Mouse (Mus musculus): ENCODE measurements at regions not wholly inside any gene's neighbourhood (a gene's known extent, or its start where the extent isn't known, plus 50 kb on each side); places are given as distances from the start of the nearest gene placed in this dataset.

DNA sequence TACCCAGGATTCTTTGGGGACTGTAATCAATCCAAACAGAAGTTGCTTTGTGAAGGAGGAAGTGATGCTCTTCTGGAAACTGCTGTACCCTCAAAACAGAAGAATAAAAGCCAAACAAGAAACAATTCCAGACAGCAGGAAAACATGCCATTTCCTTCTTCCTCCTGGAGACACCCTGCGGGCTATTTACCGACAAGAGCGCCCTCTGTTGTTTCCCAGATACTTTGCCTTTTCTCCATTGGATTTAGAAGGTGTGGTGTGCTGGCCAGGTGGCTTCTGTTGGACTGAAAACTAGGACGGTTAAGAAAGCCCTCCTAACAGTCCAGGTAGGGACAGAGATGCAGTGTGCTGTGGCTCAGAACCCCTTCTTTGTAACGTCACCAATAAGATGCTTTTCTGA lies 119.9 kb upstream of the Msx2 start:
- H3K36me3 ChIP-seq (ENCODE audit: control insufficient read depth, insufficient read depth, low read length): no peaks in the 10 kb centered on the region
- no peak overlapping the region for H3K9ac ChIP-seq (ENCODE audit: low read depth, low read length)
- H3K27ac ChIP-seq (ENCODE audit: low read depth, low read length): no peak overlapping the region
- H3K4me2 ChIP-seq (replicated peaks; ENCODE audit: low read depth, low read length): no peak overlapping the region
- DNase-seq (ENCODE audit: low spot score) (peak; percentile 53), ATAC-seq (ENCODE audit: low FRiP score) (no peak)
- no peak overlapping the region for H3K4me3 ChIP-seq (ENCODE audit: low read depth, low read length)
- H3K27me3 ChIP-seq (ENCODE audit: control insufficient read depth, insufficient read depth, low read length): no peaks in the 10 kb centered on the region
- no peaks in the 10 kb centered on the region for H3K4me1 ChIP-seq (replicated peaks; ENCODE audit: control insufficient read depth, insufficient read depth, low read length)
- 12% methylated on average over 5 of the region's 5 CpGs for WGBS
- no peaks in the 10 kb centered on the region for H3K9me3 ChIP-seq (ENCODE audit: control insufficient read depth, low read length)

DNA sequence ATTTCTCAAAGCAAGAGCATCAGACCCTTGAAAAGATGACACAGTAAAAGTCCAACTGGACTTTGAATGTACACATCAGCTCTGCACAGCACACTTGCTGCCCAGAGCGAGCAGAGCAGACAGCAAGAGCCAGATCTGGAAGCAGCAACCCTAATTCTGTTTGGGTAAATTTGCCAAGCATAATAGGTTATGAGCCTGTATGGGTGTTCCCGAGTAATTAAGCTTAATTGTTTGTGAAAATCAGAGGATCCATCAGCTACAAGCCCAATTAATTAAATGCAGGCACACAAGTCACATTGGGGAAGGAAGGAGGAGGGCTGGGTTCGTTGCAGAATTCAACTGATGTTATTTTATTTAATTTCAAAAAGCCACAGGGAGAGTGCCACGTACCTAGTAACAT lies 113.9 kb upstream of the Msx2 start:
- H3K4me2 ChIP-seq (replicated peaks; ENCODE audit: low read depth, low read length): no peak overlapping the region
- no peak overlapping the region for H3K9ac ChIP-seq (ENCODE audit: low read depth, low read length)
- no peaks in the 10 kb centered on the region for H3K9me3 ChIP-seq (ENCODE audit: control insufficient read depth, low read length)
- ATAC-seq (ENCODE audit: low FRiP score): no peak
- H3K27ac ChIP-seq (ENCODE audit: low read depth, low read length): no peak overlapping the region
- DNase-seq (ENCODE audit: low spot score): no peak
- no peaks in the 10 kb centered on the region for H3K36me3 ChIP-seq (ENCODE audit: control insufficient read depth, insufficient read depth, low read length)
- no peaks in the 10 kb centered on the region for H3K27me3 ChIP-seq (ENCODE audit: control insufficient read depth, insufficient read depth, low read length)
- H3K4me3 ChIP-seq (ENCODE audit: low read depth, low read length): no peak overlapping the region
- no peaks in the 10 kb centered on the region for H3K4me1 ChIP-seq (replicated peaks; ENCODE audit: control insufficient read depth, insufficient read depth, low read length)
- WGBS: 80% methylated on average over 4 of the region's 4 CpGs

DNA sequence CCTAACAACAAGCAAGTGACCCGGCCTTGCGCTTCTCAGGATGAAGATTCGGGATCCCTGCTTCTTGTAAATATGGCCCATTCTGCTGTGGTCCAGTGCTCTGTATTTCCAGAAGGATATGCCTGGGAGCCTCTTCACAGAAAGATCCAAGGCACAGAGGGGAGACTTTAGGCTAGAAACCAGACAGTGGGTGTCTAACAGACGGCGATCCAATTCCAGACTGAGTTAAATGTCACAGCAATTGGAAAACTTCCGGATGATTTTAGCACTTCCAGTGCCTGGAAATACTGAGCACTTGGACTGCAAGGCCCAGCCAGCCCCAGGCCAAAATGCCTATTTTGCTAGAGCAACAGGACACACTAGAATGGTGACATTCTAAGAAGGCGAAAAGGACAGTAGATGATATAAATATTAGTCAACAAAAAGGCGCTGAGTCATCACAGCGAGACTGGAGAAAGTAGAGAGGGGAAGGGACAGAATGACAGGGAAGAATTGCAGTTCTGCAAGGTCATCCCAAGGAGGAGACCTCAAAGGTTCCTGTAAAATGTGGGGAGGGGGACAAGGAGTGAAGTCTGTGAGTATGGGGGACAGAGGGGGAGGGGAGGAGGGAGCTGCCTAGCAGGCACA lies 111.7 kb upstream of the Msx2 start:
- ATAC-seq (ENCODE audit: low FRiP score): no peak
- H3K27ac ChIP-seq (ENCODE audit: low read depth, low read length): no peak overlapping the region
- H3K36me3 ChIP-seq (ENCODE audit: control insufficient read depth, insufficient read depth, low read length): no peaks in the 10 kb centered on the region
- H3K27me3 ChIP-seq (ENCODE audit: control insufficient read depth, insufficient read depth, low read length): no peaks in the 10 kb centered on the region
- no peaks in the 10 kb centered on the region for H3K4me1 ChIP-seq (replicated peaks; ENCODE audit: control insufficient read depth, insufficient read depth, low read length)
- no peak overlapping the region for H3K9ac ChIP-seq (ENCODE audit: low read depth, low read length)
- 82% methylated on average over 9 of the region's 9 CpGs for WGBS
- no peak for DNase-seq (ENCODE audit: low spot score)
- no peaks in the 10 kb centered on the region for H3K9me3 ChIP-seq (ENCODE audit: control insufficient read depth, low read length)
- H3K4me2 ChIP-seq (replicated peaks; ENCODE audit: low read depth, low read length): no peak overlapping the region
- H3K4me3 ChIP-seq (ENCODE audit: low read depth, low read length): no peak overlapping the region

DNA sequence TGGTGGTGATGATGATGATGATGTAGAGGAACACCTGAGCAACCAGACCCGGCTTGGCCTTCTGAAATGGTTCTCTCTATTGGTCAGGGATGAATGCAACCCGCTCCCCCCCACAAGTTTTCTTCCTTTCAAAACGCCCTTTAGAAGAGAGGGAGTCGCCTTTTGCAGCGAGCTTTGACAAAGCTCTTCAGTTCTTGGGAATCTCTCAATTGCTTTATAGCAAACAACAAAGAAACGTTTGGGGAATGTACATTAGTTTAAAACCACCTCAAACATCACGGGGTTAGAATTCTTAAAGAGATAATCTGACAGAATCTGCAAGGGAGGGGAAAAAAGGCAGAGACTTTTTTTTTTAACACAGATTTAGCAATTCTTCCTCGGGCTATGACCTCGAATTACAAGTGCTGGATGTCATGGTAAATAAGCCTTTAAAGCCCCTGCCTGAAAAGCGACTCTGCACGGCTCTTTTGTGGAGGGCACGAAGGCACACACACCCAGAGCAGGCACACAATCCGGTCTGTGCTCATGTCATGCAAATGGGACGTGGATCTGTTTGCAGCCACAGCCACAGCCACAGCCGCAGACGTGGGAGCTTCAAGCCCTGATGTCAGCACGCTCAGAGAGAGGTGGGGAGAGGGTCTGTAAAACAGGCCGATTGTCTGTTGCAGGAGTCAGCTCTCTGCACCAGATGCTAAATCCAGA lies 81.2 kb upstream of the Msx2 start:
- no peak overlapping the region for H3K9ac ChIP-seq (ENCODE audit: low read depth, low read length)
- H3K4me1 ChIP-seq (replicated peaks; ENCODE audit: control insufficient read depth, insufficient read depth, low read length): no peaks in the 10 kb centered on the region; the same call in 1 of the 2 replicates
- no peak overlapping the region for H3K4me3 ChIP-seq (ENCODE audit: low read depth, low read length)
- DNase-seq (ENCODE audit: low spot score) (peak; percentile 64), ATAC-seq (ENCODE audit: low FRiP score) (peak; percentile 88)
- H3K9me3 ChIP-seq (ENCODE audit: control insufficient read depth, low read length): no peaks in the 10 kb centered on the region
- H3K36me3 ChIP-seq (ENCODE audit: control insufficient read depth, insufficient read depth, low read length): no peaks in the 10 kb centered on the region
- peak overlapping the region; percentile 51 for H3K27ac ChIP-seq (ENCODE audit: low read depth, low read length)
- 21% methylated on average over 18 of the region's 18 CpGs for whole genome bisulfite sequencing
- no peaks in the 10 kb centered on the region for H3K27me3 ChIP-seq (ENCODE audit: control insufficient read depth, insufficient read depth, low read length)
- H3K4me2 ChIP-seq (replicated peaks; ENCODE audit: low read depth, low read length): no peak overlapping the region

DNA sequence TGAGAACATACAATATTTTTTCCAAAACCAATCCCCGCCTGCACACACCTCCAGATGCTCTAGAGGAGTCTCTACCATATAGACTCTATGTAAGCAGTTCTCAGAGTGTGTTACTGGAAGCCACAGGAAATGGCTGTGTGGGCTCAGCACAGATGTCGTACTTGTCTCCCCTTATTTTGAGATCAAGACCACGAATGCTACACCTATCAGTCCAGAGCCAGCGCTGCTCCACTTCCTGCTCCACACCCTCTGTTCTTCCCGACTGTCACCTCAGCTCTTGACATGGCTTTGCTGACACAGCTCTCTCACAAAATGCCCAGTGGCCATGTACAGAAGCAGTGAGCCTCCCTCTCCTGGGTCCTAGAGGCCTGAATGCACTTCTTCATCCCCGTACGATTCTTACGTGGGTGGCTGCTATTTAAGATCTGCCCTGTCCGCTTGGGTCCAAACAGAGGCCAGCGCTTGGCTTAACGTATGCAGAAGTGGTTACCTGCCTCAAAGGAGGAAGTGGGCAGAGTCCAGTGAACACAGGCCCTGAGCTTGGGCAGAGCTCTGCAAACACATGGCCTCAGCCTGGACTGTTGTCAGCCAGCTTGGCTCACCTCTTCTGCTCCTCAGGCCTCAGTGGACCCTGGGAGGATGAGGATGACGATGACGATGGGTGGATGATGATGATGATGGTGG lies 80.5 kb upstream of the Msx2 start:
- Histone ChIP-seq H3K27me3 (ENCODE audit: control insufficient read depth, insufficient read depth, low read length) (no peaks in the 10 kb centered on the region), H3K9me3 (ENCODE audit: control insufficient read depth, low read length) (no peaks in the 10 kb centered on the region), H3K4me1 (replicated peaks; ENCODE audit: control insufficient read depth, insufficient read depth, low read length) (no peaks in the 10 kb centered on the region; the same call in 1 of the 2 replicates), H3K36me3 (ENCODE audit: control insufficient read depth, insufficient read depth, low read length) (no peaks in the 10 kb centered on the region), H3K4me3 (ENCODE audit: low read depth, low read length) (no peak overlapping the region), H3K9ac (ENCODE audit: low read depth, low read length) (no peak overlapping the region), H3K4me2 (replicated peaks; ENCODE audit: low read depth, low read length) (no peak overlapping the region), H3K27ac (ENCODE audit: low read depth, low read length) (no peak overlapping the region)
- ATAC-seq (ENCODE audit: low FRiP score) (no peak), DNase-seq (ENCODE audit: low spot score) (peak; percentile 16)
- WGBS: 75% methylated on average over 13 of the region's 13 CpGs

DNA sequence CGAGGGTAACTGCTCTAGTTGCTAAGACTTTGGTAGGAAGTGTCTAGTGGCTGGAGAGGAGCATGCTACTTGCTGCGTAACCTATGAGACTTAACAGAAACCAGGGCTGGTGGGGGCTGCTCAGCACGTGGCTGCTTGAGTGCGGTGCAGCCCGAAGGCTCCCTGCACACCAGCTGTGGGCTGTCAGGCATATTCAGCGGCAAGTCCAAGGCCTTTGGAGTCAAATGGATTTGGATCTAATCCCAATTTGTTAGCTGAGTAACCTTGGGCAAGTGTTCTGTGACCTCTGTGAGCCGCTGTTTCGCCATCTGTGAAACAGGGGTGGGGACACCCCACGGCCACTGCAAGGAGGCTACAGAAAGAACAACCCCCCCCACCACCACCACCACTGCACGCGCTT lies 75.5 kb upstream of the Msx2 start:
- no peak for ATAC-seq (ENCODE audit: low FRiP score)

DNA sequence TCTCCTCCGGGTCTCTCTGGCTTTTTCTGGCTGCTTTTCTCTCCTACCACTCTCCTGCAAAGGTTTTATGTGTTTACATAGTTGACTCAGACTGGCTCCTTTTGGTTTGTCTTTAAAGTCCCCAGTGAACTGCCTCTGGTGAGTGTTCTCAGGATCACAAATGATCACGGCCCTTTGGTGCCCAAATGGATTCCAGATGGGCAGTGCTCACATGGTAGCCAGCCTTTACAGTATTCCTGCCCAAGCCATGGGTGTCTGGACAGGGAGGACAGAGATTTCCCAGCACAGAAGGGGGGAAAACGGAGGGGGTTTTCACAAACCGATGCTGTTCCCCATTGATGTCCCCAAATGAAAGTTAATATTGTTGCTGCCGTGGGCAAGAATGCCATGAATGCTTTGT lies 70.4 kb upstream of the Msx2 start:
- no peak overlapping the region for H3K4me3 ChIP-seq (ENCODE audit: low read depth, low read length)
- no peaks in the 10 kb centered on the region for H3K9me3 ChIP-seq (ENCODE audit: control insufficient read depth, low read length)
- no peaks in the 10 kb centered on the region for H3K4me1 ChIP-seq (replicated peaks; ENCODE audit: control insufficient read depth, insufficient read depth, low read length)
- 53% methylated on average over 5 of the region's 5 CpGs for WGBS
- no peak for ATAC-seq (ENCODE audit: low FRiP score)
- no peak overlapping the region for H3K27ac ChIP-seq (ENCODE audit: low read depth, low read length)
- H3K9ac ChIP-seq (ENCODE audit: low read depth, low read length): no peak overlapping the region
- no peak overlapping the region for H3K4me2 ChIP-seq (replicated peaks; ENCODE audit: low read depth, low read length)
- H3K36me3 ChIP-seq (ENCODE audit: control insufficient read depth, insufficient read depth, low read length): no peaks in the 10 kb centered on the region
- peak; percentile 18 for DNase-seq (ENCODE audit: low spot score)
- no peaks in the 10 kb centered on the region for H3K27me3 ChIP-seq (ENCODE audit: control insufficient read depth, insufficient read depth, low read length)

More for the DNA sequence above, 75.5 kb upstream of the Msx2 start:
- Histone ChIP-seq H3K4me3 (ENCODE audit: low read depth, low read length) (no peak overlapping the region), H3K9ac (ENCODE audit: low read depth, low read length) (no peak overlapping the region), H3K4me1 (replicated peaks; ENCODE audit: control insufficient read depth, insufficient read depth, low read length) (no peaks in the 10 kb centered on the region), H3K36me3 (ENCODE audit: control insufficient read depth, insufficient read depth, low read length) (no peaks in the 10 kb centered on the region), H3K9me3 (ENCODE audit: control insufficient read depth, low read length) (no peaks in the 10 kb centered on the region), H3K27me3 (ENCODE audit: control insufficient read depth, insufficient read depth, low read length) (no peaks in the 10 kb centered on the region), H3K4me2 (replicated peaks; ENCODE audit: low read depth, low read length) (no peak overlapping the region), H3K27ac (ENCODE audit: low read depth, low read length) (no peak overlapping the region)
- 68% methylated on average over 11 of the region's 11 CpGs for WGBS
- no peak for DNase-seq (ENCODE audit: low spot score)

DNA sequence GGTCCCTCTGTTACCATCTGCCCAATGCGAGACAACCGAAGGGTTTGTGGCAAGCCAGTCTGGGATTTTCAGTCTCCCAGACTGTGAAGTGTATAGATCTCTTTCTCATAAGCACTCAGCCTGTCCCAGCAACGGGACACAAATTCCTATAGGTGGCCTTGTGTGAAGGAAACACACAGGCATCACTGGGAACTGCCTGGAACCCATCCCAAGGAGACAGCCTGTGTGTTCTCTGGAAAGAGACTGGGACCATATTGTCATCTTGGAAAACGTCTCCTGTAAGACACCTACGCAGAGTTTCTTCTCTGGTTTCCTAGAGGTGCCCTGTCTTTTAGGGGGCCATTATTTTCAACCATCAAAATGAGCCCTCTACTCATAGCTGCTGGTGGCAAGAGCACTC lies 66.9 kb upstream of the Msx2 start:
- Histone ChIP-seq H3K36me3 (ENCODE audit: control insufficient read depth, insufficient read depth, low read length) (no peaks in the 10 kb centered on the region), H3K9me3 (ENCODE audit: control insufficient read depth, low read length) (no peaks in the 10 kb centered on the region), H3K4me3 (ENCODE audit: low read depth, low read length) (no peak overlapping the region), H3K4me1 (replicated peaks; ENCODE audit: control insufficient read depth, insufficient read depth, low read length) (no peaks in the 10 kb centered on the region), H3K9ac (ENCODE audit: low read depth, low read length) (no peak overlapping the region), H3K27me3 (ENCODE audit: control insufficient read depth, insufficient read depth, low read length) (no peaks in the 10 kb centered on the region), H3K27ac (ENCODE audit: low read depth, low read length) (no peak overlapping the region), H3K4me2 (replicated peaks; ENCODE audit: low read depth, low read length) (no peak overlapping the region)
- ATAC-seq (ENCODE audit: low FRiP score) (no peak), DNase-seq (ENCODE audit: low spot score) (no peak)
- 91% methylated on average over 5 of the region's 5 CpGs for WGBS

DNA sequence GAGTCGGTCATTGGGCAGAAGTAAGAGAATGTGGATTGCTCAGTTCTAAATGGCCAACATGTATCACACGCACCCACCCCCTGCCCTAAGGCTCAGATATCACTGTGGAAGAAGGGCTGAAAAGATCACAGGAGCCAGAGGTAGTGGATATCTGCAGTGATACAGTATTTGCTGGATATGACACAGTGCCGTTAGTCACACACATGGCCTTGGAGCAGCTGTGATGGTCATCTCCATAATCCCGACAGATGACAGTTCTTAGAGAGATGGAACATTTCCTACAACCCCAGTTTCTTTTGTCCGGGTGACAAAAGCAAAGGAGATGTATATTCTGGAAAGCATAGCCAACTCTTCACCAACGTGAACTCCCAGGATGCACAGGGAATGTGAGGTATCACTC lies 65.1 kb upstream of the Msx2 start:
- H3K36me3 ChIP-seq (ENCODE audit: control insufficient read depth, insufficient read depth, low read length): no peaks in the 10 kb centered on the region
- H3K9me3 ChIP-seq (ENCODE audit: control insufficient read depth, low read length): no peaks in the 10 kb centered on the region
- WGBS: 92% methylated on average over 6 of the region's 6 CpGs
- DNase-seq (ENCODE audit: low spot score) (no peak), ATAC-seq (ENCODE audit: low FRiP score) (no peak)
- H3K27ac ChIP-seq (ENCODE audit: low read depth, low read length): no peak overlapping the region
- H3K4me3 ChIP-seq (ENCODE audit: low read depth, low read length): no peak overlapping the region
- H3K4me1 ChIP-seq (replicated peaks; ENCODE audit: control insufficient read depth, insufficient read depth, low read length): no peaks in the 10 kb centered on the region; the same call in 1 of the 2 replicates
- H3K9ac ChIP-seq (ENCODE audit: low read depth, low read length): no peak overlapping the region
- H3K27me3 ChIP-seq (ENCODE audit: control insufficient read depth, insufficient read depth, low read length): no peaks in the 10 kb centered on the region
- H3K4me2 ChIP-seq (replicated peaks; ENCODE audit: low read depth, low read length): no peak overlapping the region
